Comparison of ENCODE assay signal across 23 mouse cellular contexts in genomic region chr17:31401160-31401559, GRCm38 (mm10). TPM values are rescaled to one million over a fixed set of nuclear protein-coding genes. Genes with fewer than 3 reads are reported as not detected.
DNase-seq lines count a peak whose midpoint lies in the region; ATAC-seq and TF ChIP-seq lines count a peak whose summit lies in the region.
"Had no signal": no experiment of that assay in that cellular context is flagged by ENCODE, and none has a peak within 500 bp of the region (broad histone marks: within the 10 kb centered on the region; RNA-seq: fewer than 3 reads in every experiment).

No protein-coding gene starts in this region.

- H3K9ac ChIP-seq in embryonic facial prominence, embryonic 13.5 days, result no peak overlapping the region
- no peak overlapping the region for H3K9ac ChIP-seq in hindbrain, embryonic 13.5 days
- H3K9ac ChIP-seq in hindbrain, embryonic 12.5 days, result no peak overlapping the region
- H3K9ac ChIP-seq in liver, adult 2 months (ENCODE audit: low read depth, low read length), result no peak overlapping the region
- no peak overlapping the region for H3K9ac ChIP-seq in liver, embryonic 11.5 days (ENCODE audit: low read depth, low read length)
- H3K9ac ChIP-seq: forebrain, embryonic 13.5 days; forebrain, embryonic 15.5 days had no signal

- H3K4me3 ChIP-seq in embryonic facial prominence, embryonic 13.5 days, result no peak overlapping the region
- no peak overlapping the region for H3K4me3 ChIP-seq in embryonic facial prominence, embryonic 10.5 days
- no peak overlapping the region for H3K4me3 ChIP-seq in hindbrain, embryonic 13.5 days
- no peak overlapping the region for H3K4me3 ChIP-seq in hindbrain, embryonic 12.5 days
- H3K4me3 ChIP-seq in layer of hippocampus, adult 2 months, result no peak overlapping the region
- no peak overlapping the region for H3K4me3 ChIP-seq in liver, adult 2 months (ENCODE audit: insufficient read depth, low read depth, low read length)
- no peak overlapping the region for H3K4me3 ChIP-seq in liver, embryonic 11.5 days (ENCODE audit: low read depth, low read length)
- H3K4me3 ChIP-seq: forebrain, embryonic 13.5 days; forebrain, embryonic 15.5 days had no signal

- H3K4me2 ChIP-seq in embryonic facial prominence, embryonic 13.5 days, result no peak overlapping the region
- no peak overlapping the region for H3K4me2 ChIP-seq in hindbrain, embryonic 13.5 days
- H3K4me2 ChIP-seq in hindbrain, embryonic 12.5 days (replicated peaks), result no peak overlapping the region
- H3K4me2 ChIP-seq in liver, embryonic 11.5 days, result no peak overlapping the region
- H3K4me2 ChIP-seq: forebrain, embryonic 13.5 days; forebrain, embryonic 15.5 days had no signal

- peaks cover 21% of the 10 kb centered on the region; the same call in 1 of the 2 replicates for H3K79me2 ChIP-seq in liver, adult 2 months (ENCODE audit: control insufficient read depth, insufficient read depth, low read length)

- 87% methylated on average over 3 of the region's 3 CpGs for WGBS in embryonic facial prominence, embryonic 13.5 days
- WGBS in embryonic facial prominence, embryonic 10.5 days, result 86% methylated on average over 3 of the region's 3 CpGs
- 89% methylated on average over 3 of the region's 3 CpGs for WGBS in hindbrain, embryonic 13.5 days
- WGBS in hindbrain, embryonic 12.5 days, result 82% methylated on average over 3 of the region's 3 CpGs
- 49% methylated on average over 3 of the region's 3 CpGs for WGBS in liver, adult 2 months
- 74% methylated on average over 3 of the region's 3 CpGs for WGBS in liver, embryonic 11.5 days

- H3K4me1 ChIP-seq in embryonic facial prominence, embryonic 13.5 days, result peaks cover 42% of the 10 kb centered on the region
- H3K4me1 ChIP-seq in embryonic facial prominence, embryonic 10.5 days, result peaks cover 18% of the 10 kb centered on the region
- peaks cover 29% of the 10 kb centered on the region for H3K4me1 ChIP-seq in hindbrain, embryonic 13.5 days (replicated peaks)
- peaks cover 10% of the 10 kb centered on the region for H3K4me1 ChIP-seq in hindbrain, embryonic 12.5 days
- peaks cover 3% of the 10 kb centered on the region for H3K4me1 ChIP-seq in liver, adult 2 months (ENCODE audit: control insufficient read depth, insufficient read depth, low read length)
- H3K4me1 ChIP-seq in liver, embryonic 11.5 days (replicated peaks; ENCODE audit: control insufficient read depth, insufficient read depth, low read length), result 0 out of 2 replicates have a peak, but pooled peaks cover 2% of the 10 kb centered on the region

- no peak for TF ChIP-seq CTCF in layer of hippocampus, adult 2 months (conservative IDR thresholded peaks at IDR 0.05)
- TF ChIP-seq CTCF in liver, adult 2 months (IDR thresholded peaks at IDR 0.05; ENCODE audit: low read depth, low read length), result no peak

- H3K9me3 ChIP-seq in embryonic facial prominence, embryonic 13.5 days, result no peaks in the 10 kb centered on the region
- H3K9me3 ChIP-seq in embryonic facial prominence, embryonic 10.5 days, result no peaks in the 10 kb centered on the region
- no peaks in the 10 kb centered on the region for H3K9me3 ChIP-seq in hindbrain, embryonic 13.5 days
- no peaks in the 10 kb centered on the region for H3K9me3 ChIP-seq in hindbrain, embryonic 12.5 days (replicated peaks)
- no peaks in the 10 kb centered on the region for H3K9me3 ChIP-seq in liver, embryonic 11.5 days (ENCODE audit: control insufficient read depth, low read length)
- H3K9me3 ChIP-seq: forebrain, embryonic 13.5 days; forebrain, embryonic 15.5 days had no signal

- no peak for DNase-seq in embryonic facial prominence, embryonic 10.5 days (ENCODE audit: low spot score)
- DNase-seq in layer of hippocampus, adult 2 months (ENCODE audit: low spot score in 2 of 2), result no peak
- DNase-seq in layer of hippocampus, postnatal 25 days (ENCODE audit: extremely low spot score in 1 of 2, low spot score in 1 of 2), result no peak
- peak; percentile 84 for DNase-seq in liver, adult 2 months (ENCODE audit: extremely low read depth, low read depth, low spot score)
- no peak for DNase-seq in liver, embryonic 11.5 days (ENCODE audit: low spot score)
- DNase-seq: adrenal gland, adult 8-10 months; adrenal gland, postnatal 14 days; B cell, adult 2 months; cerebellum, adult 11-12 months; cerebellum, adult 2 months; cerebellum, adult 9-10 months; cerebellum, postnatal 10 days; cerebellum, postnatal 25 days had no signal

- no peak for TF ChIP-seq POLR2A in liver, adult 2 months (IDR thresholded peaks at IDR 0.05; ENCODE audit: extremely low read depth, insufficient read depth, low read length)

- no peak for ATAC-seq in embryonic facial prominence, embryonic 13.5 days (ENCODE audit: insufficient number of reproducible peaks, insufficient read depth, low FRiP score, low TSS enrichment, low read depth)
- ATAC-seq in hindbrain, embryonic 13.5 days (ENCODE audit: low FRiP score), result no peak
- no peak for ATAC-seq in hindbrain, embryonic 12.5 days (ENCODE audit: low FRiP score)
- no peak for ATAC-seq in liver, embryonic 11.5 days (replicated peaks; ENCODE audit: low FRiP score)
- ATAC-seq: activated CD4-positive, CD25-positive, alpha-beta regulatory T cell, adult 4 months; CD4-positive, CD25-positive, alpha-beta regulatory T cell, adult 4 months; forebrain, embryonic 13.5 days; forebrain, embryonic 15.5 days; Patski had no signal

- peak overlapping the region; percentile 52 for H3K27ac ChIP-seq in embryonic facial prominence, embryonic 13.5 days
- no peak overlapping the region for H3K27ac ChIP-seq in embryonic facial prominence, embryonic 10.5 days (replicated peaks)
- H3K27ac ChIP-seq in hindbrain, embryonic 13.5 days, result 0 out of 2 replicates have a peak overlapping the region, but pooled peaks have one; percentile 13
- H3K27ac ChIP-seq in hindbrain, embryonic 12.5 days, result no peak overlapping the region
- peak overlapping the region; percentile 66 for H3K27ac ChIP-seq in layer of hippocampus, adult 2 months
- no peak overlapping the region for H3K27ac ChIP-seq in liver, adult 2 months (replicated peaks; ENCODE audit: insufficient read depth, low read depth, low read length)
- H3K27ac ChIP-seq in liver, embryonic 11.5 days (ENCODE audit: low read depth, low read length), result no peak overlapping the region

- 0 out of 2 replicates have a peak, but pooled peaks cover 3% of the 10 kb centered on the region for H3K36me3 ChIP-seq in embryonic facial prominence, embryonic 13.5 days
- H3K36me3 ChIP-seq in embryonic facial prominence, embryonic 10.5 days (replicated peaks), result peaks cover 12% of the 10 kb centered on the region
- H3K36me3 ChIP-seq in hindbrain, embryonic 13.5 days, result peaks cover 14% of the 10 kb centered on the region
- peaks cover 8% of the 10 kb centered on the region; the same call in 1 of the 2 replicates for H3K36me3 ChIP-seq in hindbrain, embryonic 12.5 days
- H3K36me3 ChIP-seq in liver, adult 2 months (ENCODE audit: control insufficient read depth, insufficient read depth, low read length), result no peaks in the 10 kb centered on the region
- no peaks in the 10 kb centered on the region for H3K36me3 ChIP-seq in liver, embryonic 11.5 days (ENCODE audit: control insufficient read depth, insufficient read depth, low read length)
- H3K36me3 ChIP-seq: forebrain, embryonic 15.5 days; G1E had no signal

- no peaks in the 10 kb centered on the region for H3K27me3 ChIP-seq in embryonic facial prominence, embryonic 13.5 days
- H3K27me3 ChIP-seq in embryonic facial prominence, embryonic 10.5 days (replicated peaks; ENCODE audit: low read depth, poor library complexity, severe bottlenecking), result no peaks in the 10 kb centered on the region
- H3K27me3 ChIP-seq in hindbrain, embryonic 13.5 days, result no peaks in the 10 kb centered on the region
- H3K27me3 ChIP-seq in hindbrain, embryonic 12.5 days, result no peaks in the 10 kb centered on the region
- no peaks in the 10 kb centered on the region for H3K27me3 ChIP-seq in liver, adult 2 months (ENCODE audit: control insufficient read depth, insufficient read depth, low read length)
- H3K27me3 ChIP-seq in liver, embryonic 11.5 days (replicated peaks; ENCODE audit: control insufficient read depth, insufficient read depth, low read length), result no peaks in the 10 kb centered on the region
- H3K27me3 ChIP-seq: forebrain, embryonic 13.5 days; forebrain, embryonic 15.5 days had no signal

RNA-seq across cellular contexts. Expression of gene Pde9a, which starts 15.2 kb away (rescaled TPM):
- 21.9 and 25.1 TPM in 2 replicates for polyA plus RNA-seq in embryonic facial prominence, embryonic 13.5 days (2015; fragmentation: Nextera tagmentation; extraction: Ambion mirVana)
- 16.9 and 18.9 TPM in 2 replicates for polyA plus RNA-seq in embryonic facial prominence, embryonic 10.5 days (2016; fragmentation: Nextera tagmentation; extraction: Ambion mirVana)
- 36.7 and 37.8 TPM in 2 replicates for polyA plus RNA-seq in hindbrain, embryonic 13.5 days (2015; fragmentation: Nextera tagmentation; extraction: Ambion mirVana)
- 30.4 and 33.3 TPM in 2 replicates for polyA plus RNA-seq in hindbrain, embryonic 12.5 days (2016; fragmentation: Nextera tagmentation; extraction: Ambion mirVana)
- 10 to 100 TPM; 21.8 to 31.9 TPM for total RNA-seq in layer of hippocampus, adult 2 months (2021)
- total RNA-seq in layer of hippocampus, postnatal 25 days (2021), result 10 to 100 TPM; 24.9 to 30.7 TPM
- total RNA-seq in liver, adult 2 months (2014; rRNA removed), result 9.1 and 12.6 TPM in 2 replicates
- polyA plus RNA-seq in liver, adult 2 months (2012; rRNA removed), result 51.1 and 66.9 TPM in 2 replicates
- 10.4 and 11.5 TPM in 2 replicates for polyA plus RNA-seq in liver, embryonic 11.5 days (2014; fragmentation: Nextera tagmentation; extraction: Ambion mirVana)
- total RNA-seq: CH12.LX had no signal
- polyA plus RNA-seq: CD4-positive, CD25-positive, alpha-beta regulatory T cell, adult 4 months; G1E; Patski had no signal

Comparison
In these comparisons a context has a peak if more than half of its experiments do, and no peak if none do; other contexts are left out.
1. H3K27ac ChIP-seq: peak in embryonic facial prominence, embryonic 13.5 days (single experiment), hindbrain, embryonic 13.5 days (single experiment) and layer of hippocampus, adult 2 months (single experiment); none in embryonic facial prominence, embryonic 10.5 days (single experiment), hindbrain, embryonic 12.5 days (single experiment), liver, adult 2 months (single experiment) and liver, embryonic 11.5 days (single experiment).